ENCODE assay signal across 8 mouse cellular contexts in genomic region chr6:38434055-38435023, GRCm38 (mm10). TPM values are rescaled to one million over a fixed set of nuclear protein-coding genes. Genes with fewer than 3 reads are reported as not detected.
DNase-seq lines count a peak whose midpoint lies in the region; ATAC-seq lines count a peak whose summit lies in the region.

No protein-coding gene starts in this region.

- peak; percentile 65 for ATAC-seq in embryonic facial prominence, embryonic 13.5 days (ENCODE audit: insufficient number of reproducible peaks, insufficient read depth, low FRiP score, low TSS enrichment, low read depth)
- ATAC-seq in kidney, embryonic 14.5 days (ENCODE audit: low FRiP score, low TSS enrichment): peak; percentile 82
- peak; percentile 73 for ATAC-seq in limb, embryonic 13.5 days (ENCODE audit: low FRiP score, low read depth)
- ATAC-seq in midbrain, embryonic 15.5 days (replicated peaks): peak; percentile 81

- H3K4me3 ChIP-seq in embryonic facial prominence, embryonic 13.5 days: peak overlapping the region; percentile 97
- peak overlapping the region; percentile 97 for H3K4me3 ChIP-seq in kidney, embryonic 14.5 days (ENCODE audit: low read length)
- H3K4me3 ChIP-seq in limb, embryonic 13.5 days: peak overlapping the region; percentile 97
- H3K4me3 ChIP-seq in midbrain, embryonic 15.5 days: peak overlapping the region; percentile 76

- no peaks in the 10 kb centered on the region for H3K9me3 ChIP-seq in embryonic facial prominence, embryonic 13.5 days
- H3K9me3 ChIP-seq in kidney, embryonic 14.5 days (ENCODE audit: control insufficient read depth, low read length): no peaks in the 10 kb centered on the region
- H3K9me3 ChIP-seq in limb, embryonic 13.5 days: no peaks in the 10 kb centered on the region
- H3K9me3 ChIP-seq in midbrain, embryonic 15.5 days: no peaks in the 10 kb centered on the region

- H3K9ac ChIP-seq in embryonic facial prominence, embryonic 13.5 days: peak overlapping the region; percentile 93
- peak overlapping the region; percentile 91 for H3K9ac ChIP-seq in kidney, embryonic 14.5 days (ENCODE audit: low read depth, low read length)
- H3K9ac ChIP-seq in limb, embryonic 13.5 days: peak overlapping the region; percentile 94
- peak overlapping the region; percentile 88 for H3K9ac ChIP-seq in midbrain, embryonic 15.5 days

- DNase-seq in B cell, adult 2 months: peak; percentile 63 to 75
- DNase-seq in adrenal gland, postnatal 4 days (ENCODE audit: low spot score in 2 of 2): peak; percentile 30 to 36
- DNase-seq in heart, adult 9 months (ENCODE audit: low spot score in 2 of 2): peak; percentile 31 to 51
- peak; percentile 68 to 76 for DNase-seq in spleen, postnatal 10 days (ENCODE audit: low spot score in 2 of 2)

- H3K27ac ChIP-seq in embryonic facial prominence, embryonic 13.5 days: peak overlapping the region; percentile 97
- peak overlapping the region; percentile 98 for H3K27ac ChIP-seq in kidney, embryonic 14.5 days (ENCODE audit: low read depth, low read length)
- H3K27ac ChIP-seq in limb, embryonic 13.5 days: peak overlapping the region; percentile 96
- peak overlapping the region; percentile 98 for H3K27ac ChIP-seq in midbrain, embryonic 15.5 days

- H3K36me3 ChIP-seq in embryonic facial prominence, embryonic 13.5 days: no peaks in the 10 kb centered on the region
- no peaks in the 10 kb centered on the region for H3K36me3 ChIP-seq in kidney, embryonic 14.5 days (ENCODE audit: control insufficient read depth, insufficient read depth, low read length)
- no peaks in the 10 kb centered on the region for H3K36me3 ChIP-seq in limb, embryonic 13.5 days
- H3K36me3 ChIP-seq in midbrain, embryonic 15.5 days (replicated peaks): no peaks in the 10 kb centered on the region

- peak overlapping the region; percentile 67 for H3K4me2 ChIP-seq in embryonic facial prominence, embryonic 13.5 days
- peak overlapping the region; percentile 77 for H3K4me2 ChIP-seq in kidney, embryonic 14.5 days (replicated peaks; ENCODE audit: low read depth, low read length)
- H3K4me2 ChIP-seq in limb, embryonic 13.5 days (replicated peaks): peak overlapping the region; percentile 75
- H3K4me2 ChIP-seq in midbrain, embryonic 15.5 days: peak overlapping the region; percentile 83

- under 1% methylated on average over 87 of the region's 118 CpGs for WGBS in embryonic facial prominence, embryonic 13.5 days
- WGBS in kidney, embryonic 14.5 days: under 1% methylated on average over 63 of the region's 118 CpGs
- WGBS in limb, embryonic 13.5 days: under 1% methylated on average over 74 of the region's 118 CpGs
- WGBS in midbrain, embryonic 15.5 days: under 1% methylated on average over 91 of the region's 118 CpGs

- peaks cover 11% of the 10 kb centered on the region for H3K4me1 ChIP-seq in embryonic facial prominence, embryonic 13.5 days
- 0 out of 2 replicates have a peak, but pooled peaks cover 8% of the 10 kb centered on the region for H3K4me1 ChIP-seq in kidney, embryonic 14.5 days (ENCODE audit: control insufficient read depth, insufficient read depth, low read length)
- peaks cover 11% of the 10 kb centered on the region for H3K4me1 ChIP-seq in limb, embryonic 13.5 days
- H3K4me1 ChIP-seq in midbrain, embryonic 15.5 days: peaks cover 34% of the 10 kb centered on the region

- H3K27me3 ChIP-seq in embryonic facial prominence, embryonic 13.5 days: no peaks in the 10 kb centered on the region
- H3K27me3 ChIP-seq in kidney, embryonic 14.5 days (ENCODE audit: control insufficient read depth, insufficient read depth, low read length): no peaks in the 10 kb centered on the region
- H3K27me3 ChIP-seq in limb, embryonic 13.5 days: no peaks in the 10 kb centered on the region
- no peaks in the 10 kb centered on the region for H3K27me3 ChIP-seq in midbrain, embryonic 15.5 days (replicated peaks)

RNA-seq across cellular contexts. Expression of gene Ubn2, which starts 0.6 kb away (rescaled TPM):
- total RNA-seq in adrenal gland, postnatal 4 days (2021): 10 to 100 TPM; 36.4 to 39.4 TPM
- 19.3 and 24.8 TPM in 2 replicates for polyA plus RNA-seq in embryonic facial prominence, embryonic 13.5 days (2015; fragmentation: Nextera tagmentation; extraction: Ambion mirVana)
- polyA plus RNA-seq in kidney, embryonic 14.5 days (2014; fragmentation: Nextera tagmentation; extraction: Ambion mirVana): 16.2 and 19.9 TPM in 2 replicates
- 16.7 and 18.9 TPM in 2 replicates for polyA plus RNA-seq in limb, embryonic 13.5 days (2015; fragmentation: Nextera tagmentation; extraction: Ambion mirVana)
- 24.4 and 25.4 TPM in 2 replicates for polyA plus RNA-seq in midbrain, embryonic 15.5 days (2015; fragmentation: Nextera tagmentation; extraction: Ambion mirVana)

RNA-seq across cellular contexts. Expression of gene Ttc26, which starts 53.1 kb away (rescaled TPM):
- total RNA-seq in adrenal gland, postnatal 4 days (2021): 1 to 10 TPM; 4.3 to 5.2 TPM
- polyA plus RNA-seq in embryonic facial prominence, embryonic 13.5 days (2015; fragmentation: Nextera tagmentation; extraction: Ambion mirVana): 9.9 and 10.6 TPM in 2 replicates
- polyA plus RNA-seq in kidney, embryonic 14.5 days (2014; fragmentation: Nextera tagmentation; extraction: Ambion mirVana): 5.1 and 10.9 TPM in 2 replicates
- polyA plus RNA-seq in limb, embryonic 13.5 days (2015; fragmentation: Nextera tagmentation; extraction: Ambion mirVana): 9.0 and 10.3 TPM in 2 replicates
- 7.5 and 7.6 TPM in 2 replicates for polyA plus RNA-seq in midbrain, embryonic 15.5 days (2015; fragmentation: Nextera tagmentation; extraction: Ambion mirVana)

Comparison
In these comparisons a context has a peak if more than half of its experiments do, and no peak if none do; other contexts are left out.
1. Peak in every context shown above with its lines: DNase-seq, ATAC-seq, H3K4me3 ChIP-seq and H3K27ac ChIP-seq.